In the genomic region with DNA sequence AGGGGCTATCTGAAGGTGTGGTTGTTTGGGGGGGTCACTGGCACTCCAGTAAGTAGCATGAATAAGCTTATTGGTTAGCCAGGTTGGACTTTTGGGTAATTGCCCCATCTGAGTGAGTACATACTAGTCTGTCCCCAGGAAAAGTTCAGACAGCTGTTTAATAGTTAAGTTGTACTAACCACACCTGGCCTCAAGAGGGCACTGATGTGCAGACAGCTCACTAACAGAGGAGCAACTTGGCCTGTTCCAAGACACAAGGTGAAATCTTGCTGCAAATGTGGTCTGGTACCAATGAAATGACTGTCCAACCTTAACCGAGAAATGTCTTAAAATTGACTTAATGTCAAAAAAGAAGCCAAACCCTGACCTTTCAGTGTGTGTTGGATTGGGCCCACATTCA, we compare ENCODE assay signal across 8 mouse cellular contexts. TPM values are rescaled to one million over a fixed set of nuclear protein-coding genes. Genes with fewer than 3 reads are reported as not detected.
DNase-seq lines count a peak whose midpoint lies in the region; ATAC-seq and TF ChIP-seq lines count a peak whose summit lies in the region.

No protein-coding gene starts in this region.

- no peak for ATAC-seq in heart, postnatal 0 days (ENCODE audit: insufficient read depth, low read depth)
- no peak for ATAC-seq in heart, embryonic 12.5 days (ENCODE audit: insufficient number of reproducible peaks, low FRiP score)
- peak; percentile 60 for ATAC-seq in inflammation-experienced regulatory T-cells, adult 6 months

- no peak overlapping the region for H3K4me3 ChIP-seq in heart, postnatal 0 days (ENCODE audit: low read depth, low read length)
- H3K4me3 ChIP-seq in heart, embryonic 12.5 days, result no peak overlapping the region

- 68% methylated on average over 1 of the region's 1 CpGs for WGBS in heart, postnatal 0 days
- 79% methylated on average over 1 of the region's 1 CpGs for WGBS in heart, embryonic 12.5 days

- no peaks in the 10 kb centered on the region for H3K27me3 ChIP-seq in heart, postnatal 0 days (ENCODE audit: control insufficient read depth, insufficient read depth, low read length)
- no peaks in the 10 kb centered on the region for H3K27me3 ChIP-seq in heart, embryonic 12.5 days (replicated peaks)

- no peak for TF ChIP-seq EP300 in heart, postnatal 0 days (IDR thresholded peaks at IDR 0.05; ENCODE audit: low read depth)

- TF ChIP-seq CTCF in heart, postnatal 0 days (IDR thresholded peaks at IDR 0.05; ENCODE audit: low read depth), result peak; percentile 53

- H3K9me3 ChIP-seq in heart, postnatal 0 days (replicated peaks; ENCODE audit: control insufficient read depth, low read length), result no peaks in the 10 kb centered on the region
- H3K9me3 ChIP-seq in heart, embryonic 12.5 days (replicated peaks), result peaks cover 4% of the 10 kb centered on the region; the same call in 1 of the 2 replicates

- H3K36me3 ChIP-seq in heart, postnatal 0 days (replicated peaks; ENCODE audit: control insufficient read depth, insufficient read depth, low read length), result peaks cover 7% of the 10 kb centered on the region; the same call in 1 of the 2 replicates
- peaks cover 29% of the 10 kb centered on the region for H3K36me3 ChIP-seq in heart, embryonic 12.5 days

- DNase-seq in heart, postnatal 0 days (ENCODE audit: low spot score), result no peak
- peak; percentile 23 for DNase-seq in urinary bladder, postnatal 25 days (ENCODE audit: low spot score)
- no peak for DNase-seq in urinary bladder, postnatal 4 days (ENCODE audit: low spot score in 2 of 2)
- DNase-seq in yolk sac, embryonic 10.5 days (ENCODE audit: low spot score), result peak; percentile 40
- no peak for DNase-seq in left cerebral cortex, postnatal 10 days (ENCODE audit: extremely low spot score in 1 of 2, low spot score in 2 of 2)
- no peak for DNase-seq in right cerebral cortex, adult 18-20 months

- intact Hi-C loops in left cerebral cortex, postnatal 10 days (cut with DNase I), result no loop called here

- no peaks in the 10 kb centered on the region for H3K4me1 ChIP-seq in heart, postnatal 0 days (ENCODE audit: control insufficient read depth, insufficient read depth)
- peaks cover 13% of the 10 kb centered on the region; the same call in 1 of the 2 replicates for H3K4me1 ChIP-seq in heart, embryonic 12.5 days (replicated peaks)

- H3K9ac ChIP-seq in heart, postnatal 0 days (replicated peaks; ENCODE audit: low read depth, low read length), result no peak overlapping the region
- no peak overlapping the region for H3K9ac ChIP-seq in heart, embryonic 12.5 days

- H3K27ac ChIP-seq in heart, postnatal 0 days (ENCODE audit: low read depth), result no peak overlapping the region
- no peak overlapping the region for H3K27ac ChIP-seq in heart, embryonic 12.5 days (ENCODE audit: poor library complexity, severe bottlenecking)

- no peak overlapping the region for H3K4me2 ChIP-seq in heart, postnatal 0 days (ENCODE audit: low read depth, low read length)
- H3K4me2 ChIP-seq in heart, embryonic 12.5 days, result no peak overlapping the region

RNA-seq across cellular contexts. Expression of a gene that starts 12.4 kb away (rescaled TPM):
- total RNA-seq in heart, postnatal 0 days (2014; rRNA removed; ENCODE audit: low replicate concordance), result not detected in 2 replicates
- polyA plus RNA-seq in heart, postnatal 0 days (2015; fragmentation: Nextera tagmentation; extraction: Ambion mirVana), result 0.89 and 1.1 TPM in 2 replicates
- 2.6 and 2.8 TPM in 2 replicates for polyA plus RNA-seq in heart, embryonic 12.5 days (2016; fragmentation: Nextera tagmentation; extraction: Ambion mirVana)
- polyA plus RNA-seq in inflammation-experienced regulatory T-cells, adult 6 months (2017; shearing (Covaris generic)), result under 1 TPM in 2 of 3 experiments, not detected in 1; 0.75 to 0.80 TPM
- not detected for total RNA-seq in left cerebral cortex, postnatal 10 days (2021)

RNA-seq across cellular contexts. Expression of a gene that starts 17.3 kb away (rescaled TPM):
- 10.5 and 10.7 TPM in 2 replicates for total RNA-seq in heart, postnatal 0 days (2014; rRNA removed; ENCODE audit: low replicate concordance)
- polyA plus RNA-seq in heart, postnatal 0 days (2015; fragmentation: Nextera tagmentation; extraction: Ambion mirVana), result 8.9 and 11.0 TPM in 2 replicates
- polyA plus RNA-seq in heart, embryonic 12.5 days (2016; fragmentation: Nextera tagmentation; extraction: Ambion mirVana), result 20.2 and 21.3 TPM in 2 replicates
- 10 to 100 TPM; 19.0 to 33.2 (median 27.3) TPM for polyA plus RNA-seq in inflammation-experienced regulatory T-cells, adult 6 months (2017; shearing (Covaris generic))
- 10 to 100 TPM; 14.7 to 18.8 TPM for total RNA-seq in left cerebral cortex, postnatal 10 days (2021)

RNA-seq across cellular contexts. Expression of a gene that starts 17.5 kb away (rescaled TPM):
- 15.3 and 18.7 TPM in 2 replicates for total RNA-seq in heart, postnatal 0 days (2014; rRNA removed; ENCODE audit: low replicate concordance)
- polyA plus RNA-seq in heart, postnatal 0 days (2015; fragmentation: Nextera tagmentation; extraction: Ambion mirVana), result 13.7 and 15.7 TPM in 2 replicates
- 42.8 and 43.3 TPM in 2 replicates for polyA plus RNA-seq in heart, embryonic 12.5 days (2016; fragmentation: Nextera tagmentation; extraction: Ambion mirVana)
- 10 to 100 TPM; 26.1 to 40.4 (median 39.4) TPM for polyA plus RNA-seq in inflammation-experienced regulatory T-cells, adult 6 months (2017; shearing (Covaris generic))
- total RNA-seq in left cerebral cortex, postnatal 10 days (2021), result 10 to 100 TPM; 57.8 to 58.7 TPM

RNA-seq across cellular contexts. Expression of a gene that starts 53.6 kb away (rescaled TPM):
- 0.04 and 0.08 TPM in 2 replicates for total RNA-seq in heart, postnatal 0 days (2014; rRNA removed; ENCODE audit: low replicate concordance)
- 0.07 and 0.08 TPM in 2 replicates for polyA plus RNA-seq in heart, postnatal 0 days (2015; fragmentation: Nextera tagmentation; extraction: Ambion mirVana)
- 0.24 and 0.33 TPM in 2 replicates for polyA plus RNA-seq in heart, embryonic 12.5 days (2016; fragmentation: Nextera tagmentation; extraction: Ambion mirVana)
- polyA plus RNA-seq in inflammation-experienced regulatory T-cells, adult 6 months (2017; shearing (Covaris generic)), result not detected
- total RNA-seq in left cerebral cortex, postnatal 10 days (2021), result 10 to 100 TPM; 30.6 to 39.3 TPM

Comparison
In these comparisons a context has a peak if more than half of its experiments do, and no peak if none do; other contexts are left out.
1. DNase-seq: peak in urinary bladder, postnatal 25 days (single experiment) and yolk sac, embryonic 10.5 days (single experiment); none in heart, postnatal 0 days (single experiment), urinary bladder, postnatal 4 days (0 of 2), left cerebral cortex, postnatal 10 days (0 of 2) and right cerebral cortex, adult 18-20 months (single experiment).